Mouse (Mus musculus) forebrain, embryonic 11.5 days (tissue): ENCODE measurements around the gene Rnaseh1. TPM values are rescaled to one million over a fixed set of nuclear protein-coding genes. Genes with fewer than 3 reads are reported as not detected.

Experiments used
- ATAC-seq: fragments of 200-750 bp; cut with Nextera tagmentation; replicated peaks from 2 replicates; pipeline ENCODE4 v1.8.0; 2017; ENCODE audit warnings: moderate TSS enrichment; ENCODE audit not compliant: low FRiP score
- DNase-seq: peaks from one replicate; pipeline ENCODE4 v3.0.0-alpha.2; 2017; ENCODE audit warnings: low spot score
- H3K27ac ChIP-seq: fragments of 300-500 bp; sonication (generic); 2 replicates; pipeline ENCODE4 v1.5.1; 2014; ENCODE audit warnings: low read depth, low read length
- H3K27me3 ChIP-seq: fragments of 300-500 bp; sonication (generic); 2 replicates; pipeline ENCODE4 v1.6.1; 2014; ENCODE audit warnings: mild to moderate bottlenecking, low read length, mixed read lengths; ENCODE audit not compliant: control insufficient read depth, insufficient read depth
- H3K36me3 ChIP-seq: fragments of 300-500 bp; sonication (generic); 2 replicates; pipeline ENCODE4 v1.6.1; 2014; ENCODE audit warnings: mild to moderate bottlenecking, low read length, moderate library complexity, mixed read lengths; ENCODE audit not compliant: control insufficient read depth, insufficient read depth
- H3K4me1 ChIP-seq: fragments of 300-500 bp; sonication (generic); replicated peaks from 2 replicates; pipeline ENCODE4 v1.6.1; 2014; ENCODE audit warnings: low read length, mixed read lengths; ENCODE audit not compliant: control insufficient read depth, insufficient read depth
- H3K4me2 ChIP-seq: fragments of 300-500 bp; sonication (generic); 2 replicates; pipeline ENCODE4 v1.6.1; 2014; ENCODE audit warnings: low read depth, mild to moderate bottlenecking, low read length, moderate library complexity, mixed read lengths; ENCODE audit not compliant: severe bottlenecking
- H3K4me3 ChIP-seq: fragments of 300-500 bp; sonication (generic); 2 replicates; pipeline ENCODE4 v1.5.1; 2014; ENCODE audit warnings: low read depth, low read length
- H3K9ac ChIP-seq: fragments of 300-500 bp; sonication (generic); 2 replicates; pipeline ENCODE4 v1.6.1; 2014; ENCODE audit warnings: low read length
- H3K9me3 ChIP-seq: fragments of 300-500 bp; sonication (generic); 2 replicates; pipeline ENCODE4 v1.6.1; 2016; ENCODE audit warnings: low read length, mixed read lengths; ENCODE audit not compliant: control insufficient read depth
- WGBS: fragments of 180-500 bp; shearing (Covaris S2); extraction: QIAGEN DNeasy Blood & Tissue Kit; methylation state at CpG from one replicate; pipeline ENCODE4 v1.1.7; 2014; 5-methylcytosine and 5-hydroxymethylcytosine counted together
- polyA plus RNA-seq: library from polyadenylated mRNA; unstranded; fragments of >200 nt; fragmentation: Nextera tagmentation; extraction: Ambion mirVana; gene quantifications from 2 replicates; pipeline ENCODE4 v1.2.1, GENCODE M21; 2014

Rnaseh1 gene
- polyA plus RNA-seq, 1 experiment from 2014 or later, result 27.6 TPM

- H3K9me3 ChIP-seq, result no peaks in the 10 kb centered on the region
- peak within 1 kb of the TSS; percentile 98 for H3K9ac ChIP-seq
- peaks cover 23% of the 10 kb centered on the region for H3K36me3 ChIP-seq
- whole genome bisulfite sequencing, result 7% methylated on average over 69 of the region's 69 CpGs
- H3K4me1 ChIP-seq, result peaks cover 6% of the 10 kb centered on the region
- peak within 1 kb of the TSS; percentile 68 for H3K4me2 ChIP-seq
- ATAC-seq (peak; percentile 96), DNase-seq (peak; percentile 93)
- H3K27me3 ChIP-seq, result no peaks in the 10 kb centered on the region
- H3K4me3 ChIP-seq, result peak within 1 kb of the TSS; percentile 92
- H3K27ac ChIP-seq, result peak within 1 kb of the TSS; percentile 75
Observed at GRCm38 (mm10) chr12:28635535-28636476, 13.6 kb upstream of the Rnaseh1 start, which contains the start of gene Rps7. Gene Rps7 (minus strand): TSS chr12:28635953.

DNA sequence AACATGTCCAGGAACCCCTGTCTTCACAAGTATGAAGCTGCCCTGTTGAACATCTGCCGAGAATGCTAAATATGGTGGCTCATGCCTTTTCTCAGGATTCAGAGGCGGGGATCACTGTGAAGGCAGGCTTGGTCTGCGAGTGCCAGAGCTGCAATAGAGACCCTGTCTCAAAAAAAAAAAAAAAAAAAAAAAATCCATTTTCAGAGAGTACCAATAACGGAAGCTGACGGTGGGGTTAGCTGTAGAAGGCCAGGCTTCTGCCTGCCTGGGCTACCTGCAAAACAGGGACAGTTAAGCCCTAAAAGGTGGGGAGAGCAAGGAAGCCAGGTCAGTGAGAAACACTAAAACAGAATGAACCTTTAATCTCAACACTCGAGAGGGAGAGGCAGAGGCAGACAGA is 12.9 kb upstream of the Rnaseh1 start:
- Histone ChIP-seq H3K4me1 (peaks cover 6% of the 10 kb centered on the region), H3K27me3 (no peaks in the 10 kb centered on the region), H3K27ac (no peak overlapping the region), H3K4me2 (no peak overlapping the region), H3K9me3 (no peaks in the 10 kb centered on the region), H3K4me3 (peak overlapping the region; percentile 92), H3K9ac (no peak overlapping the region), H3K36me3 (peaks cover 20% of the 10 kb centered on the region)
- 89% methylated on average over 6 of the region's 6 CpGs for WGBS
- no peak for DNase-seq
- no peak for ATAC-seq

GRCm38 (mm10) chr12:28638778-28639177 is 10.6 kb upstream of the Rnaseh1 start:
- H3K36me3 ChIP-seq, result no peaks in the 10 kb centered on the region; the same call in 1 of the 2 replicates
- H3K4me1 ChIP-seq, result peaks cover 4% of the 10 kb centered on the region
- no peak overlapping the region for H3K4me2 ChIP-seq
- 65% methylated on average over 2 of the region's 2 CpGs for WGBS
- no peak overlapping the region for H3K27ac ChIP-seq
- no peak for ATAC-seq
- H3K27me3 ChIP-seq, result no peaks in the 10 kb centered on the region; the same call in 1 of the 2 replicates
- H3K9ac ChIP-seq, result no peak overlapping the region
- H3K9me3 ChIP-seq, result no peaks in the 10 kb centered on the region
- no peak overlapping the region for H3K4me3 ChIP-seq
- DNase-seq, result no peak

DNA sequence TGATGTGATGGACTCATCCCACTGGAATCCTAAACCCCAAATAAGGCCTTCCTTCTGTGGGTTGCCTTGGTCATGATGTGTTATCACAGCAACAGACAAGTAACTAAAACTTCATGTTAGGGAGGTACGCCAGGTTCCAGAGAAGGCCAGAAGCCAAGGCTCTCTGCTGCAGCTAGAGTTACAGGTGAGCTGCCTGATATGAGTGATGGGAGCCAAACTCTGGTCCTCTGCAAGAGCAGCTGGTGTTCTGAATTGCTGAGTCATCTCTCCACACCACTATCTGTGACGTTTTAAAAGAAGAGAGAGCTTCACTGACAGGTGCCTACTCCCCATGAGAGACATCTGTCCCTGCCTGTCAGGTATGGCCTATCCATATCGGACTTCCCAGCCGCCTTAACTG is 13.2 kb downstream of the Rnaseh1 start:
- Histone ChIP-seq H3K4me2 (no peak overlapping the region), H3K27me3 (no peaks in the 10 kb centered on the region)
- 91% methylated on average over 4 of the region's 4 CpGs for WGBS

DNA sequence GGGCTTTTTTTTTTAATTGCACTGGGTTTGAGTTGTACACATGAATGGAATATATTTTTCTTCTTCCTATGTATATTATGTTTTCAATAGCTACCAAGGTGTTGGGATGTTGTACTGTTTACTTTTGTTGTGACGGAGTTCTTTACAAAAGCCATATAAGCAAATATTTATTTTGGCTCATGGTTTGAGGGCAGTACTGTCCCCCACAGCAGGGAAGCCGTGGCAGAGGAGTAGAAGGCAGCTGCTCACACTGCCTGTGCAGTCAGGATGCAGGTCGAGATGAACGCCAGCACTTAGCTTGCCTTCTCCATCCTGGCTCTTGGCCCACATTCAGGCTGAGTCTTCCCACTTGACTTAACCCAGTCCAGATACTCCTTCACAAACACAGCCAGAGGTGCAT is 17.3 kb downstream of the Rnaseh1 start:
- no peaks in the 10 kb centered on the region for H3K36me3 ChIP-seq
- H3K27me3 ChIP-seq, result no peaks in the 10 kb centered on the region
- H3K4me1 ChIP-seq, result peaks cover 2% of the 10 kb centered on the region; the same call in 1 of the 2 replicates
- no peak overlapping the region for H3K9ac ChIP-seq
- WGBS, result 81% methylated on average over 4 of the region's 4 CpGs
- DNase-seq (no peak), ATAC-seq (no peak)
- H3K27ac ChIP-seq, result no peak overlapping the region
- no peak overlapping the region for H3K4me2 ChIP-seq
- no peak overlapping the region for H3K4me3 ChIP-seq
- H3K9me3 ChIP-seq, result no peaks in the 10 kb centered on the region

More for the DNA sequence above, 13.2 kb downstream of the Rnaseh1 start:
- no peak for DNase-seq
- Histone ChIP-seq H3K36me3 (peaks cover 7% of the 10 kb centered on the region), H3K9me3 (no peaks in the 10 kb centered on the region), H3K4me3 (no peak overlapping the region), H3K4me1 (peaks cover 2% of the 10 kb centered on the region; the same call in 1 of the 2 replicates), H3K9ac (no peak overlapping the region), H3K27ac (no peak overlapping the region)
- ATAC-seq, result no peak

DNA sequence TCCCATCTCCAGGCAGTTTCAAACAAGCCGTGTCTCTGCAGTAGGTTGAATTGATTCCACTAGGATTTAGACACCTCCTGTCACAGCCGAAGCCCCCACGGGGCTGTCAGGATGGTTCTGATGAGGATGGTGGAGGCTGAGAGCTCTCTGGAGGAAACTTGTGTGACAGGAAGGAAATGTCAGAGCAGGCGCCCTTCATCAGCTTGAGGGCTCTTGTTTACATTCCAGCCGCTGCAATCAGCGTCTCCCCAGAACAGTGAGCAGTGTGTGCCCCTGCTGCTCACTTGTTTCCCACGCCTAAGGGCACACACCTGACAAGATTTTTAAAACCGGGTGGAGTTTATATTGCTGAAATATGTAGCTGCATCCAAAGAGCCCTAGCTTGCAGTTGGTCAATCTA is 17.9 kb downstream of the Rnaseh1 start:
- WGBS, result 59% methylated on average over 8 of the region's 8 CpGs
- Histone ChIP-seq H3K36me3 (no peaks in the 10 kb centered on the region), H3K4me3 (no peak overlapping the region), H3K9me3 (no peaks in the 10 kb centered on the region), H3K27me3 (no peaks in the 10 kb centered on the region), H3K4me1 (peaks cover 2% of the 10 kb centered on the region; the same call in 1 of the 2 replicates), H3K9ac (no peak overlapping the region), H3K27ac (no peak overlapping the region), H3K4me2 (no peak overlapping the region)
- no peak for ATAC-seq
- no peak for DNase-seq

DNA sequence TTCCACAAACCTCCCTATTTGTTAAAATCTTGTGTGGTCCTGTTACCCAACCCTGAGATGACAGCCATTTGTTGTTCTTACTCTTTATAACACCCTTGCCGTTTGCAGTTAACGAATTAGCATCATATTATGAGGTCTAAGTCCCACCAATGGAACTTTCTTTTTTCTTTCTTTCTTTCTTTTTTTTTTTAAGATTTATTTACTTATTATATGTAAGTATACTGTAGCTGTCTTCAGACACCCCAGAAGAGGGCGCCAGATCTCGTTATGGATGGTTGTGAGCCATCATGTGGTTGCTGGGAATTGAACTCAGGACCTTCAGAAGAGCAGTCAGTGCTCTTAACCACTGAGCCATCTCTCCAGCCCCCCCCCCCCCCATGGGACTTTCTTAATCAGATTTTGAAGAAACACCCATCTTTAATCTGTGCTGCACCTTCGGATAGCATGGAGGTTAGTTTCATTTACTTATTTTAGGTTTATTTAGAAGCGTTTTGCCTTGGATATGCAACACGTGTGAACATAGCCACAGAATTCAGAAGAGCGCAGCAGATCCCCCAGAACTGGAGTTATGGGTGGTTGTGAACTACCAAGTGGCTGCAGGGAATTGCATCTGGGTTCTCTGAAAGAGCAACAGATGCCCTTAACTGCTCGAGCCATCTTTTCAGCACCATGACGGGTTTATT is 24.8 kb downstream of the Rnaseh1 start:
- 88% methylated on average over 10 of the region's 10 CpGs for WGBS
- peak overlapping the region; percentile 49; the same call in 1 of the 2 replicates for H3K4me2 ChIP-seq
- DNase-seq, result no peak

DNA sequence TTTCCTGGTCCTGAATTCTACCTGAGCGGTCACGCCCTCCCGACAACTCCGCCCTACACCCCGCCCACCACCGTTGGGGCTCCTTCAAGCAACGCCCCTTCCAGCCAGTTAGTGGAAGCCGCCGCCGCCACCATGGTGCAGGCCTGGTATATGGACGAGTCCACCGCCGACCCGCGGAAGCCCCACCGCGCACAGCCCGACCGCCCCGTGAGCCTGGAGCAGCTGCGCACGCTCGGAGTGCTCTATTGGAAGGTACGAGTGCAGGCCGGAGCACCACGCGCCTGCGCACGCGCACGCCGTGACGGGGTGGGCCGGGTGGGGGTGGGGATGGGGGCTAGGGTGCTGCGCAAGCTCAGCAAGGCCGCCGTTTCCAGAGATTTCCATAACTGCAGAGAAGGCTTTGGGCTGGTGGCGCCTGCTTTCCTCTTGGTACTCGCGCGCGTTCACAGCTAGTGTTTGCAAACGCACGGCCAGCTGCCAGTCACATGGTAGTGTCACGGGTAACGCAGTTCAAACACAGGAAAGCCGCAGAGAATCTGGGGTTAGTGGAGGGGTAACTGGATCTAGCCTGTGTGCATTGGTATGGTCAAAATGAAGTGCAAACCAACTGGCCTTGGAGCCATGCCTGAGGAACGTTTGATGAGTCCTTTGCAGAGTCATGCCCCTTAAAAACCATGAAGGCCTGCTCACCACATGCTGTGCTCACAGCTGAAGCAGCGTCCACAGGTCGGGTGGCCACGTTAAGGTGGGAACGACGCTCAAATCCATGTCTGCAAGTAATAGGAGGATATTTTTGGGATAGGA is 25.9 kb downstream of the Rnaseh1 start, which contains the start of gene Adi1:
Adi1 (plus strand) TSS at position 111 of the 804 bp plus-strand sequence.
- DNase-seq, result peak; percentile 94
- peak; percentile 95 for ATAC-seq
- Histone ChIP-seq H3K27ac (peak within 1 kb of the TSS; percentile 72), H3K4me2 (peak within 1 kb of the TSS; percentile 49), H3K9ac (peak within 1 kb of the TSS; percentile 52), H3K27me3 (no peaks in the 10 kb centered on the region), H3K4me1 (peaks cover 6% of the 10 kb centered on the region), H3K36me3 (no peaks in the 10 kb centered on the region; the same call in 1 of the 2 replicates), H3K9me3 (no peaks in the 10 kb centered on the region), H3K4me3 (peak within 1 kb of the TSS; percentile 48)
- 3% methylated on average over 53 of the region's 53 CpGs for WGBS

More for the DNA sequence above, 24.8 kb downstream of the Rnaseh1 start:
- H3K4me1 ChIP-seq, result peaks cover 6% of the 10 kb centered on the region
- no peaks in the 10 kb centered on the region for H3K9me3 ChIP-seq
- H3K9ac ChIP-seq, result no peak overlapping the region
- no peaks in the 10 kb centered on the region for H3K27me3 ChIP-seq
- no peaks in the 10 kb centered on the region; the same call in 1 of the 2 replicates for H3K36me3 ChIP-seq
- H3K27ac ChIP-seq, result no peak overlapping the region
- no peak for ATAC-seq
- H3K4me3 ChIP-seq, result no peak overlapping the region
